Mouse (Mus musculus) hindbrain, embryonic 10.5 days (tissue): ENCODE measurements at regions not wholly inside any gene's neighbourhood (a gene's known extent, or its start where the extent isn't known, plus 50 kb on each side); places are given as distances from the start of the nearest gene placed in this dataset.
A peak's percentile ranks its signal among the peaks of the same experiment; 100 is the strongest.

ENCODE experiments used
- DNase-seq: peaks from one replicate; pipeline ENCODE4 v3.0.0-alpha.2; 2017; ENCODE audit warnings: low spot score
- H3K27ac ChIP-seq: fragments of 300-500 bp; sonication (generic); 2 replicates; pipeline ENCODE4 v1.5.1; 2016; ENCODE audit warnings: mild to moderate bottlenecking, moderate library complexity
- H3K27me3 ChIP-seq: fragments of 300-500 bp; sonication (generic); 2 replicates; pipeline ENCODE4 v1.6.1; 2016; ENCODE audit warnings: mild to moderate bottlenecking; ENCODE audit not compliant: poor library complexity, insufficient read depth, severe bottlenecking
- H3K36me3 ChIP-seq: fragments of 300-500 bp; sonication (generic); 2 replicates; pipeline ENCODE4 v1.6.1; 2016; ENCODE audit warnings: mild to moderate bottlenecking, moderate library complexity
- H3K4me1 ChIP-seq: fragments of 300-500 bp; sonication (generic); replicated peaks from 2 replicates; pipeline ENCODE4 v1.6.1; 2016; ENCODE audit warnings: mild to moderate bottlenecking
- H3K4me3 ChIP-seq: fragments of 300-500 bp; sonication (generic); 2 replicates; pipeline ENCODE4 v1.5.1; 2016; ENCODE audit warnings: mild to moderate bottlenecking, moderate library complexity
- H3K9me3 ChIP-seq: fragments of 300-500 bp; sonication (generic); 2 replicates; pipeline ENCODE4 v1.6.1; 2016; ENCODE audit warnings: mild to moderate bottlenecking, moderate library complexity
- WGBS: fragments of 180-500 bp; shearing (Covaris S2); methylation state at CpG from one replicate; pipeline ENCODE4 v1.1.7; 2016; 5-methylcytosine and 5-hydroxymethylcytosine counted together

GRCm38 (mm10) chr4:45728825-45729224 lies 70.0 kb upstream of the Aldh1b1 start:
- H3K27ac ChIP-seq: peak overlapping the region; percentile 13; the same call in 1 of the 2 replicates
- peak; percentile 46 for DNase-seq

GRCm38 (mm10) chr4:45727915-45728314 lies 70.9 kb upstream of the Aldh1b1 start:
- no peaks in the 10 kb centered on the region for H3K9me3 ChIP-seq
- no peak overlapping the region for H3K4me3 ChIP-seq
- 82% methylated on average over 5 of the region's 5 CpGs for WGBS
- H3K4me1 ChIP-seq: peaks cover 48% of the 10 kb centered on the region
- H3K27me3 ChIP-seq: peaks cover 8% of the 10 kb centered on the region
- H3K27ac ChIP-seq: peak overlapping the region; percentile 72
- no peak for DNase-seq
- no peaks in the 10 kb centered on the region for H3K36me3 ChIP-seq

More at GRCm38 (mm10) chr4:45728825-45729224, 70.0 kb upstream of the Aldh1b1 start:
- 42% methylated on average over 4 of the region's 4 CpGs for WGBS
- no peaks in the 10 kb centered on the region for H3K36me3 ChIP-seq
- no peaks in the 10 kb centered on the region for H3K9me3 ChIP-seq
- no peak overlapping the region for H3K4me3 ChIP-seq
- H3K27me3 ChIP-seq: peaks cover 8% of the 10 kb centered on the region
- peaks cover 48% of the 10 kb centered on the region for H3K4me1 ChIP-seq

- WGBS: 45% methylated on average over 9 of the region's 9 CpGs
- Histone ChIP-seq H3K4me1 (peaks cover 48% of the 10 kb centered on the region), H3K4me3 (no peak overlapping the region), H3K27ac (0 out of 2 replicates have a peak overlapping the region, but pooled peaks have one; percentile 6), H3K9me3 (no peaks in the 10 kb centered on the region), H3K27me3 (peaks cover 8% of the 10 kb centered on the region), H3K36me3 (no peaks in the 10 kb centered on the region)
- DNase-seq: no peak
These were observed 71.3 kb upstream of the Aldh1b1 start for GRCm38 (mm10) chr4:45727474-45727873.

DNA sequence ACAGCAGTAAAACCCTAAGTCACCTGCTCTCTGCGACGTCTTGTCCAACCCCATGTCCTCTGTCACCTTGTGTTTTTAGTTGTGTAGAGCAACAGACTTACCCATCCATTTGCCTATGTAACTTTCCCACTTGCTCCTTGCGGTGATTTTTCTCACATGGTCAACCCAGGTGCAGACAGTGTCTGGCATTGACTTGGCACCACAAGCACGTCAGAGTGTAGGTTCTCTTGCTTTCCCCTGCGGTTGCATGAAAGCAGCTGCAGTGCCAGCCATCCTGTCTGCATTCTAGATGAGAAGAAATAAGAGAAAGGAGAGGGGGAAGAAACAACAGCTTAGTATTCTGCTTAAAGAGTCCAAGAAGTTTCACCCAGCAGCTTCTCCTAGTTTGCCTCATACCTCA lies 72.0 kb upstream of the Aldh1b1 start:
- 92% methylated on average over 5 of the region's 5 CpGs for WGBS

DNA sequence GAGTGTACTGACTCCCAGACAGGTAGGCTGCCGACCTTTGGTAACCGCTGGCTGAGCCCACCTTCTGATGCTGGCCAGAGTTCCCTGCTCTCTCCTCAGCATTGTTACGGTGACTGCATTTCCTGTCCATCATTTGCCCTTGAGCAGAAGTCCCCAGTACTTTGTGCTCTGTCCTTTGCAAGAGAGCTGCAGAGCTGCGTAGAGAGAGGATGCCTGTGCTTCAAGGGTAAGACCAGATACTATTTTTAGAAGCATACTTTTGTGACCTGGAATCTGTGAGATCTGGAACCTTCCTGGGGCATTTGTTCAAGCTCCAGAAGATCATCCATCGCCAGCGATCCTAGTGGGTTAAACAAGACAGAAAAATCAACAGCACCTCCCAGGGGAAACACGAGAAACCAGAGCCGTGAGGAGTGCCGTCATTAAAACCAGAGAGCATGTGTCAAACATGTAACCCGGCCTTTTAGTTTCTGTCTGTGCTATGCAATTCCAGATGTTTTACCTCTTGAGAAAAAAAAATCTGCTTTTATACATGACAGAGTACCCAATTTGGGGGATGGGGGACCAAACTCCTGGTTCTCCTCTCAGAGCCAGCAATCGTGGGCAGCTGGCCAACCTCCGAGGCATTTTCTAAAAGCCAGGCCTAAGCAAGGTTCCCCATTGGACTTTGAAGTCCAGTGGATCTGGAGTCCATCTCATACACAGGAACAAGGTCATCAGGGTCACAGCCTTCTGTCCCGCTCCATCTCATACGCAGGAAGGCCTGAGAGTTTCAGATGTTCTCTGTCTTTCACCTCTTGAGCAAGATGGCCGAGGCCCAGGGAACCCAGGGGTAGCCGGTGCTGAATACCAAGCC lies 73.5 kb upstream of the Aldh1b1 start:
- peaks cover 8% of the 10 kb centered on the region for H3K27me3 ChIP-seq
- H3K4me3 ChIP-seq: no peak overlapping the region
- H3K4me1 ChIP-seq: peaks cover 37% of the 10 kb centered on the region
- H3K36me3 ChIP-seq: no peaks in the 10 kb centered on the region
- H3K27ac ChIP-seq: no peak overlapping the region
- no peaks in the 10 kb centered on the region for H3K9me3 ChIP-seq
- DNase-seq: no peak
- WGBS: 76% methylated on average over 16 of the region's 16 CpGs

More for the DNA sequence above, 72.0 kb upstream of the Aldh1b1 start:
- Histone ChIP-seq H3K27ac (no peak overlapping the region), H3K27me3 (peaks cover 8% of the 10 kb centered on the region), H3K9me3 (no peaks in the 10 kb centered on the region), H3K4me3 (no peak overlapping the region), H3K4me1 (peaks cover 48% of the 10 kb centered on the region), H3K36me3 (no peaks in the 10 kb centered on the region)
- no peak for DNase-seq

GRCm38 (mm10) chr4:45720352-45720751 lies 78.5 kb upstream of the Aldh1b1 start:
- 72% methylated on average over 5 of the region's 5 CpGs for WGBS
- no peaks in the 10 kb centered on the region for H3K36me3 ChIP-seq
- H3K27me3 ChIP-seq: peaks cover 6% of the 10 kb centered on the region; the same call in 1 of the 2 replicates
- H3K27ac ChIP-seq: no peak overlapping the region
- no peak for DNase-seq
- no peaks in the 10 kb centered on the region for H3K9me3 ChIP-seq
- H3K4me1 ChIP-seq: peaks cover 10% of the 10 kb centered on the region
- no peak overlapping the region for H3K4me3 ChIP-seq

DNA sequence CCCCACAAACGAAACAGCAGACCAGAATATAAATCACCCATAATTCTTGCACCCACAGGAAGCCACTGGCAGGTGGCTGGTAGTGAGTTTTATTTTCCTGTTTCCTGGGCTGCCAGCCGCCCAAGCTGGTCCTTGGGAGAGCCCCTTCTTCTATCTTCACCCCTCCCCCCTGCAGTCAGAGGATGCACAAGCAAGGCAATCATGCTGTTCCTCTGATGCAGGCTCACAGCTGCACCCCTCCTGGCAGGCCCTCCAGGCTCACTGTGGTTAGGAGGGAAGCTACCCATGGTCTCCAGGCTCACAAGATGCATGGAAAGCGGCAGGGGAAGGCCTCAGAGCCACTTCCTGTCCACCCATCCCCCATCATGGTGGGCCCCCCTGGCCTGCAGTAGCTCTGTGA lies 79.3 kb upstream of the Aldh1b1 start:
- Histone ChIP-seq H3K9me3 (no peaks in the 10 kb centered on the region), H3K27ac (peak overlapping the region; percentile 50), H3K27me3 (peaks cover 9% of the 10 kb centered on the region; the same call in 1 of the 2 replicates), H3K36me3 (no peaks in the 10 kb centered on the region), H3K4me1 (peaks cover 7% of the 10 kb centered on the region), H3K4me3 (no peak overlapping the region)
- 64% methylated on average over 3 of the region's 3 CpGs for WGBS
- no peak for DNase-seq

DNA sequence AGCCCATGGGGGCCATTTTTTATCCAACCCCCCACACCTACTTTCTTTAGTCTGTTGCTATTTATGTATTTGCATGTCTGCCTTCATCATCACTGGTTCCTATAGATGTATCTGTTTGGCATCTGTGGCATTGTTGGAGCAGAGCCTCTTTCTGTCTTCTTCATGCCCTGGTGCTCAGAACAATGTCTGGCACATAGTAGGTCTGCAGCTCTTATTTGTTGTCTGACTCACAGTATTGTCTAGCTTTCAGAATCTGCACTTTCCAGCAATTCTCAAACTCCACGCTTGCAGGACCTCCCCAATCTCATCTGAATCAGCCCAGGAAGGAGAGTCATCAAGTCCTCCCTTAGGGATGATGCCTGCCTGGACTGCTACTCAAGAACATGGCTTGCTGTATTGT lies 82.9 kb upstream of the Aldh1b1 start:
- WGBS: 72% methylated on average over 1 of the region's 1 CpGs
- H3K27me3 ChIP-seq: peaks cover 15% of the 10 kb centered on the region; the same call in 1 of the 2 replicates

GRCm38 (mm10) chr4:45713837-45714508 lies 84.8 kb upstream of the Aldh1b1 start:
- no peak for DNase-seq
- 15% methylated on average over 10 of the region's 10 CpGs for WGBS
- Histone ChIP-seq H3K27me3 (peaks cover 15% of the 10 kb centered on the region; the same call in 1 of the 2 replicates), H3K36me3 (no peaks in the 10 kb centered on the region), H3K4me3 (no peak overlapping the region), H3K27ac (peak overlapping the region; percentile 1; the same call in 1 of the 2 replicates), H3K4me1 (peaks cover 14% of the 10 kb centered on the region), H3K9me3 (no peaks in the 10 kb centered on the region)

More for the DNA sequence above, 82.9 kb upstream of the Aldh1b1 start:
- H3K27ac ChIP-seq: no peak overlapping the region
- no peaks in the 10 kb centered on the region for H3K9me3 ChIP-seq
- H3K36me3 ChIP-seq: no peaks in the 10 kb centered on the region
- H3K4me3 ChIP-seq: no peak overlapping the region
- H3K4me1 ChIP-seq: peaks cover 21% of the 10 kb centered on the region
- DNase-seq: no peak

- DNase-seq: no peak
- H3K27me3 ChIP-seq: peaks cover 9% of the 10 kb centered on the region; the same call in 1 of the 2 replicates
- no peak overlapping the region for H3K4me3 ChIP-seq
- H3K4me1 ChIP-seq: peaks cover 14% of the 10 kb centered on the region
- no peaks in the 10 kb centered on the region for H3K9me3 ChIP-seq
- no peaks in the 10 kb centered on the region for H3K36me3 ChIP-seq
- no peak overlapping the region for H3K27ac ChIP-seq
- WGBS: 60% methylated on average over 8 of the region's 8 CpGs
These were observed 85.6 kb upstream of the Aldh1b1 start for GRCm38 (mm10) chr4:45713046-45713706.

- no peak overlapping the region for H3K4me3 ChIP-seq
- H3K27ac ChIP-seq: no peak overlapping the region
- H3K4me1 ChIP-seq: no peaks in the 10 kb centered on the region; the same call in 1 of the 2 replicates
- H3K9me3 ChIP-seq: 0 out of 2 replicates have a peak, but pooled peaks cover 6% of the 10 kb centered on the region
- DNase-seq: no peak
- 69% methylated on average over 7 of the region's 7 CpGs for WGBS
- H3K27me3 ChIP-seq: 0 out of 2 replicates have a peak, but pooled peaks cover 5% of the 10 kb centered on the region
- no peaks in the 10 kb centered on the region for H3K36me3 ChIP-seq
These were observed 94.8 kb upstream of the Aldh1b1 start for GRCm38 (mm10) chr4:45703997-45704396.

DNA sequence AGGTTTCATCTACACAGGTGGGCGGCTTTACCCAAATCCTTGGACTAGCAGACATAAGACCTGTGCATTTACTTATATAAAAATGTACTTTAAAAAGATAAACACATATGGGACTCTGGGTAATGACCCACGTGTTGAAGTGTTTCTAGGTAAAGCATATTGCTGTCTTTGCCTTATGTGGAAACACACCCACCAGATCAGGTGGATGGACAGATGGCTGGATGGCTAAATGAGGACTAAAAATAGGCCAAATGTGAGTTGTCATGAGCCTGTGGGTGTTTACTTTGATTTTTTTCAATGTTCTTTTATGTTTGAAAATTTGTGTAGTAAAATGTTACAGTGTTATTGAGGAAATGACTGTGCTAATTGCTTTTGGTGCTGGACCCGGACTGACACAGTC lies 99.2 kb upstream of the Aldh1b1 start:
- WGBS: 80% methylated on average over 3 of the region's 3 CpGs
- Histone ChIP-seq H3K36me3 (no peaks in the 10 kb centered on the region), H3K4me3 (no peak overlapping the region), H3K27ac (no peak overlapping the region), H3K9me3 (0 out of 2 replicates have a peak, but pooled peaks cover 6% of the 10 kb centered on the region), H3K27me3 (0 out of 2 replicates have a peak, but pooled peaks cover 5% of the 10 kb centered on the region), H3K4me1 (no peaks in the 10 kb centered on the region; the same call in 1 of the 2 replicates)
- DNase-seq: no peak
